Mouse (Mus musculus): ENCODE measurements around the gene Nol3. TPM values are rescaled to one million over a fixed set of nuclear protein-coding genes. Genes with fewer than 3 reads are reported as not detected.
A peak's percentile ranks its signal among the peaks of the same experiment; 100 is the strongest.

Nol3 gene
- polyA plus RNA-seq, 1 experiment: 0.09 TPM

DNA sequence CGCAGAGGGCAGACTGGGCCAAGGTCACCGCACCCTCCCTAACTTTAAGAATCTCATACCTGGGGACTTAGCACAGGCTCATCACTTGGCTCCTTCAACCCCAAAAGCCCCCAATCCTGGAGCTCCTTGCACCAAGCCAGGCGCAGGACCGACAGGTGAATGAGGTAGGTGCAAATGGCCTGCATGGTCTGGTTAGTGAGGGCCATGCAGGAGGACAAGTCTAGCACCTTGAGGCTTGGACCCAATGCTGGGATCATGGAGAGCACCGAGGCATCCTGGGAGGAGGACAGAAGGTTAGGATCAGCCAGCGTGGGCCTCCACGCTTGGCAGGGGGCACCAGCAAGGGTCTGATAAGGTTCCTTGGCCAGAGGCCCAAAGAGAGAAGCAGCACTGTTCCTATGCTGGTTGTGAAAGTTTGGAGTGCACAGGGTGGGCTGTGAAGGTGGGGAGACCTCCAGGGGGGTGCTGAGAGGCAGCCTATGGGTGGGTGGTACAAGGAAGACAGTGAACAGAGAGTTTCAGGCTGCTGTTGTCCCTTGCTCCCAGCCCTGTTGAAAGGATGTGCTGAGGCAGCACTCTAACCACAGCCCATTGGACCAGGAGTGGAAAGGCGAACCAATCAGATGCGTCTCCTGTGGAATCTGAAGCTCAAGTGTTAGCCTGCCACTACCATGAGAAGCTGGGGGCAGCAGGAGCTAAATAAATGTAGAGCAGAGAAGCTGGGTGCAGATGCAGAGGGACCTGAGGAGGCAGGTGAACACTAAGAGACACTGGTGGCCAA, 37.9 kb downstream of the Nol3 start:
- TF ChIP-seq POLR2A (IDR thresholded peaks at IDR 0.05; ENCODE audit: control insufficient read depth, low read depth, low read length) (no peak), CTCF (IDR thresholded peaks at IDR 0.05; ENCODE audit: control insufficient read depth, insufficient read depth, insufficient replicate concordance, low read depth, low read length) (no peak)
- no peak overlapping the region for H3K4me3 ChIP-seq (ENCODE audit: control insufficient read depth, low read depth, low read length)
- H3K36me3 ChIP-seq (ENCODE audit: control insufficient read depth, insufficient read depth, low read length): peaks cover 2% of the 10 kb centered on the region; the same call in 1 of the 2 replicates
- H3K4me1 ChIP-seq (ENCODE audit: control insufficient read depth, insufficient read depth, low read length): no peaks in the 10 kb centered on the region; the same call in 1 of the 2 replicates
- H3K27ac ChIP-seq (ENCODE audit: control insufficient read depth, insufficient read depth, low read depth, low read length): no peak overlapping the region
- no peaks in the 10 kb centered on the region for H3K27me3 ChIP-seq (ENCODE audit: control insufficient read depth, insufficient read depth, low read length)

DNA sequence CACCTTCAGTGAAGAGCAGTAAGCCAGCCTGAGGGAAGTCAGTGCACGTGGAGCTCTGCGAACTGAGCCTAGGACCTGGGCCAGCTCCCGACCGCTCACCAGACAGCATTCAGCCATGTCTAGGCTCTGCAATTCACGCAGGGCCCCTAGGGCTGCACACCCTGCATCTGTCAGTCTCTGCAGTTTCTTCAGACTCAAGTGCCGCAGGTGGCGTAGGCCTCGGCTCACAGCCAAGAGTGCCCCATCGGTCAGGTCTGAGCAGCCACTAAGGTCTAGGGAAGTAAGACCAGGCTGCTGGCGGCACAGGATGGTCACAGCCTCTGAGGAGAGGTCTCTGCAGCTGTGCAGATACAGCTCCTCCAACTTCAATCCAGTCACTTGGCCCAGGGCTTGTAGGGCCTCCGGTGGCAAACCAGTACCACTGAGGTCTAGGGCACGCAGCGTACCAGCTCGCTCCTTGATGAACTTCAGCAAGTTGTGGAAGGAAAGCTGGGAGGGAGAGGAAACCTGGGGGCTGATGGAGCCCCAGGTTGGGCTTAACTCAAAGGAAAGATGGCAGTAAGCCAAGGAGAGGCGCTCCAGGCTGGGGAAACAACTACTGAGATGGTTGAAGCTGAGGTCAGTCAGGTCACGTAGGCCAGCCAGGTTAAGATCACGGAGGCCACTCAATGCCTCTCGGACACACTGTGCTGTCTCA, 39.3 kb downstream of the Nol3 start:
- Histone ChIP-seq H3K27ac (ENCODE audit: control insufficient read depth, insufficient read depth, low read depth, low read length) (no peak overlapping the region), H3K4me3 (ENCODE audit: control insufficient read depth, low read depth, low read length) (no peak overlapping the region), H3K4me1 (ENCODE audit: control insufficient read depth, insufficient read depth, low read length) (no peaks in the 10 kb centered on the region; the same call in 1 of the 2 replicates), H3K27me3 (ENCODE audit: control insufficient read depth, insufficient read depth, low read length) (no peaks in the 10 kb centered on the region), H3K36me3 (ENCODE audit: control insufficient read depth, insufficient read depth, low read length) (peaks cover 2% of the 10 kb centered on the region; the same call in 1 of the 2 replicates)
- TF ChIP-seq CTCF (IDR thresholded peaks at IDR 0.05; ENCODE audit: control insufficient read depth, insufficient read depth, insufficient replicate concordance, low read depth, low read length) (no peak), POLR2A (IDR thresholded peaks at IDR 0.05; ENCODE audit: control insufficient read depth, low read depth, low read length) (no peak)

DNA sequence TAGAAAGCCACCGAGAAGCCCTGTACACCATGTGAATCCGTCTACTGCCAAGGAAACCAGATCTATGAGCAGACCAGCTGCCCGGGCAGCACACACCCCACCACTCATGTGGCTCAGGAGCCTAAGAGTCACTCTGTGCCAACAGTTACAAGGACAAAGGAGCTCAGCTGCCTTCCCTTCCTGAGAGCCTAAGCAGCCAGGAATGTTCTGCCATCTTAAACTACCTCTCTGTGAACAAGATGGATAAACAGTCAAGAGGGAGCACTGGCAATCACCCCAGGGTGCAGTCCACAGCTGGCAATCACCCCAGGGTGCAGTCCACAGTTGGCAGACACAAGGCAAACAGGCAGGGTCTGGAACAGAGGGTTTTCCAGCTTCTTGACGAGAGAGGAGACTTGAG, 42.0 kb downstream of the Nol3 start:
- peaks cover 2% of the 10 kb centered on the region; the same call in 1 of the 2 replicates for H3K36me3 ChIP-seq (ENCODE audit: control insufficient read depth, insufficient read depth, low read length)
- H3K27ac ChIP-seq (ENCODE audit: control insufficient read depth, insufficient read depth, low read depth, low read length): no peak overlapping the region
- H3K4me1 ChIP-seq (ENCODE audit: control insufficient read depth, insufficient read depth, low read length): no peaks in the 10 kb centered on the region; the same call in 1 of the 2 replicates
- H3K4me3 ChIP-seq (ENCODE audit: control insufficient read depth, low read depth, low read length): no peak overlapping the region
- TF ChIP-seq POLR2A (IDR thresholded peaks at IDR 0.05; ENCODE audit: control insufficient read depth, low read depth, low read length) (no peak), CTCF (IDR thresholded peaks at IDR 0.05; ENCODE audit: control insufficient read depth, insufficient read depth, insufficient replicate concordance, low read depth, low read length) (no peak)
- no peaks in the 10 kb centered on the region for H3K27me3 ChIP-seq (ENCODE audit: control insufficient read depth, insufficient read depth, low read length)

DNA sequence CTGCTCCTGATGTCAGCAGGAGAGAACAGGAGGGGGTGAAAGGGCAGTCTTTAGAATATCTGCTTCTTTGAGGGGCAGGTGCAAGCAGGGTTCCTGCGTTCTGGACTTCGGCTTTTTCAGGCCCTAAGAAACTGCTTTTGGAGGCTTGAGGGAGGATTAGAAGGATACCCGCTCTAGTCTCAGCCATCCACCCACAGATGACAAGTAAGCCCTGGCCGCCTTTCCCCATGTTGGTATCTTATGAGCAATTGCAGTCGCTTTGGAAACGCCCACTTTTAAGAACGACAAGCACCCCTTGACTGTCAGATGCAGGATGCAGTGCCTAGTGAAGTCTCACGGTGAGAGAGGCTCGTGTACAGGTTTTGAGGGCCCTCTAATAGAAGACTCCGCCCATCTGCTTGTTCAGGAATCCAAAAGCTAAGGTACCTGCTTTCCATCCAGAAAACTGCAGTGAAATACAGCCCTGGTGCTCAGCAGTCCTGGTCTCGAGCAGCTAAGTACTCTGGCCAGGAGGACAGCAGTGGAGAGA, 42.8 kb downstream of the Nol3 start:
- H3K4me3 ChIP-seq (ENCODE audit: control insufficient read depth, low read depth, low read length): no peak overlapping the region
- H3K36me3 ChIP-seq (ENCODE audit: control insufficient read depth, insufficient read depth, low read length): peaks cover 2% of the 10 kb centered on the region; the same call in 1 of the 2 replicates
- no peaks in the 10 kb centered on the region for H3K27me3 ChIP-seq (ENCODE audit: control insufficient read depth, insufficient read depth, low read length)
- H3K4me1 ChIP-seq (ENCODE audit: control insufficient read depth, insufficient read depth, low read length): no peaks in the 10 kb centered on the region
- H3K27ac ChIP-seq (ENCODE audit: control insufficient read depth, insufficient read depth, low read depth, low read length): no peak overlapping the region
- no peak for TF ChIP-seq POLR2A (IDR thresholded peaks at IDR 0.05; ENCODE audit: control insufficient read depth, low read depth, low read length)
- TF ChIP-seq CTCF (IDR thresholded peaks at IDR 0.05; ENCODE audit: control insufficient read depth, insufficient read depth, insufficient replicate concordance, low read depth, low read length): no peak

DNA sequence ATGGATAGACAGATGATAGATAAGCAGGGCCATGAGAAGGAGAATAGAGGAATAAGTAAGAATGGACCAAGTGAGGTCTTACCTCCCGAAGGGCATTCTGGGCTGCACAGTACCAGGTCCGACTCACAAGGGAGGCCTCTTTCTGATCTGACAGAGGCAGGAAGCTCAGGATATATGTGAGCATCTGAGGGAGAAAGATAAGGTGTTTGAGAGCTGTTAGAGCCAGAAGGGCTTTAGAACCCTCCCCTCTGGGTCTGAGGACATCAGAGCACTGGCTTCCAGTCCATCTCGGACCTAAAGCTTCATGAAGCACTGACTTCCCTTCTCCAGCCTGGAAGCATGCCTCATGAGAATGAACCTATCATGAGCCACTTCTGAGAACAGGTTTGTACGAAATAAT, 47.2 kb downstream of the Nol3 start:
- Histone ChIP-seq H3K36me3 (ENCODE audit: control insufficient read depth, insufficient read depth, low read length) (no peaks in the 10 kb centered on the region; the same call in none of the 2 replicates), H3K27ac (ENCODE audit: control insufficient read depth, insufficient read depth, low read depth, low read length) (no peak overlapping the region), H3K4me3 (ENCODE audit: control insufficient read depth, low read depth, low read length) (no peak overlapping the region), H3K4me1 (ENCODE audit: control insufficient read depth, insufficient read depth, low read length) (peaks cover 6% of the 10 kb centered on the region), H3K27me3 (ENCODE audit: control insufficient read depth, insufficient read depth, low read length) (no peaks in the 10 kb centered on the region)
- TF ChIP-seq CTCF (IDR thresholded peaks at IDR 0.05; ENCODE audit: control insufficient read depth, insufficient read depth, insufficient replicate concordance, low read depth, low read length) (no peak), POLR2A (IDR thresholded peaks at IDR 0.05; ENCODE audit: control insufficient read depth, low read depth, low read length) (no peak)

DNA sequence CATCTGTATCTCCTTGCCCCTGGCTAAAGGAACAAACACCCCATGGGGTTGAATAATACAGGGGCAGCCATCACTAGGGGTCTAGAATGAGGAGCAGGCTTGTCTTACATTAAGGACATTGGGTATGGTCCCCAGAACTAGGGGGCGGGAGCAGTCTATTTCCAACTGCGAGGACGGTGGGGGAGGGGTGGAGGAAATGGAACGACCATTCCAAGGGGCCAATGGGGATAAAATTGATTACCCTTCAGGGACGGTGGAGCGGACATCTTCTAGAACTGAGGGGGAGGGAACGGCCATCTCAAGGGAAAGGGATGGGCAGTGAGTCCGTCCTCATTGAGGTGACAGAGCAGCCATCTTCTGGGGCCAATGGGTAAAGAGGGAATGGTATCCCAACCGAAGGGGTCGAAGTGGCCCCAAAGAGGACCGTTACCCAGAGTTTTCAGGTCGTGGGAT, 49.7 kb downstream of the Nol3 start:
- H3K27ac ChIP-seq (ENCODE audit: control insufficient read depth, insufficient read depth, low read depth, low read length): peak overlapping the region; percentile 91
- TF ChIP-seq POLR2A (IDR thresholded peaks at IDR 0.05; ENCODE audit: control insufficient read depth, low read depth, low read length) (no peak), CTCF (IDR thresholded peaks at IDR 0.05; ENCODE audit: control insufficient read depth, insufficient read depth, insufficient replicate concordance, low read depth, low read length) (no peak)
- H3K4me1 ChIP-seq (ENCODE audit: control insufficient read depth, insufficient read depth, low read length): peaks cover 6% of the 10 kb centered on the region
- no peaks in the 10 kb centered on the region; the same call in 1 of the 2 replicates for H3K36me3 ChIP-seq (ENCODE audit: control insufficient read depth, insufficient read depth, low read length)
- no peaks in the 10 kb centered on the region for H3K27me3 ChIP-seq (ENCODE audit: control insufficient read depth, insufficient read depth, low read length)
- peak overlapping the region; percentile 89 for H3K4me3 ChIP-seq (ENCODE audit: control insufficient read depth, low read depth, low read length)

DNA sequence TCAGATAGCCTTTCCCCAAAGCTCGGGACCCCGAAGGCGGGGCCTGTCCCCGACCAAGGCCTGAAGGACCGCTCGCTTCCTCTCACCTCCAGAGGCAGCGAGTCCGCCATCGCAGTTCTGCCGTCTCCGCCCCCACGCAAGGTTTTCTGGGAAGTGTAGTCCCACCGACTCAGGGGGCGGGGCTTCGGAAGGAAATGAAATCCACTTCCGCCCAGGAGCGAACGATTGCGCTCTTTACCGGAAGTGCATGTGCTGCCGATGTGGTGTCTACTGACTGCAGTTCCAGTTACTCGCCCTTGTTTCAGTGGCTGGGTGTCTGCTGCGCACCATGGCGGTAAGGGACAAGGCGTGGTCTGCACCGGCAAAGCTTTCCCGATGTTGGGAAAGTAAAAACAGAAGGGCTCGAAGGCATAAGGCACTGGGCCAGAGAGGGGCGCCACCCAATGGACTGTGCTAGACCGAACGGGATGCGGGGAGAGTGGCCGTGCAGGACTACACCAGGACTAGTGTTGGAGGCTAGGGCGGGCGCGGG, 50.3 kb downstream of the Nol3 start, which contains the start of the genes Lrrc29 and Tmem208:
Gene Lrrc29, minus strand, starts transcription at position 138 of the 532 bp plus-strand sequence.
Gene Tmem208, plus strand, starts transcription at position 214 of the 532 bp plus-strand sequence.
- TF ChIP-seq CTCF (IDR thresholded peaks at IDR 0.05; ENCODE audit: control insufficient read depth, insufficient read depth, insufficient replicate concordance, low read depth, low read length) (no peak), POLR2A (IDR thresholded peaks at IDR 0.05; ENCODE audit: control insufficient read depth, low read depth, low read length) (peak; percentile 96)
- Histone ChIP-seq H3K4me1 (ENCODE audit: control insufficient read depth, insufficient read depth, low read length) (peaks cover 6% of the 10 kb centered on the region), H3K27ac (ENCODE audit: control insufficient read depth, insufficient read depth, low read depth, low read length) (peak within 1 kb of the TSS; percentile 91), H3K4me3 (ENCODE audit: control insufficient read depth, low read depth, low read length) (peak within 1 kb of the TSS; percentile 89), H3K27me3 (ENCODE audit: control insufficient read depth, insufficient read depth, low read length) (no peaks in the 10 kb centered on the region), H3K36me3 (ENCODE audit: control insufficient read depth, insufficient read depth, low read length) (no peaks in the 10 kb centered on the region; the same call in 1 of the 2 replicates)

Data from testis, adult 2 months (tissue).